Mouse (Mus musculus) T-helper 2 cell (primary cell): ENCODE measurements around the gene Ctla4.

Experiments
- in situ Hi-C: fragments of 300-600 bp; cut with MboI, MseI; formaldehyde crosslinking; loops from one replicate; pipeline ENCODE4 v1.15.1; 2025; ENCODE audit warnings: high pct_unique_total_duplicates

The Ctla4 gene

GRCm38 (mm10) chr1:60863701-60864100 lies 23.1 kb upstream of the Ctla4 start:
- in situ Hi-C loops: loop anchor here (10.0 to 25.0 kb wide), 2 partner anchors 326 to 699 kb away; no protein-coding TSS in a partner anchor

DNA sequence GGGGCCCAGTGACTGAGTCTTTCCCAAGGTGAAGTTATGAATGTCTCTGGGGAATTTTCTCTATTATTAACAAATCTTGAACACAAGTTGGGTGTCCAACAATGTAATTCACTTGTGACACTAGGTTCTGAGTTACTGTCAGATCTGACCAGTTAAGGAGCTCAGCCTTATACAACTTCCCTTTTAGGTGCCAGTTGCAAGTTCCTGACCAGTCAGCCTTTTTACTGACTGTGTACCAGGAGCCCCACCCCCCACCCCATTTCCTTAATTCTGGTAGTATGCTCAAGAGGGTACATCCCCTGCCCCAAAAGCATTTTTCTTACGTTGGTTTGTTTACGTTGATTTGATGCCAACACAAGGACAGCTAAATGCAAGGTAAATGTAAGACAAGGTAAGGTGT lies 21.6 kb upstream of the Ctla4 start:
- in situ Hi-C loops: loop anchor here (5.0 to 25.0 kb wide), 3 partner anchors 92 to 700 kb away; no protein-coding TSS in a partner anchor

GRCm38 (mm10) chr1:60866043-60866442 lies 20.8 kb upstream of the Ctla4 start:
- in situ Hi-C loops: loop anchor here (5.0 to 25.0 kb wide), 3 partner anchors 91 to 701 kb away; no protein-coding TSS in a partner anchor

DNA sequence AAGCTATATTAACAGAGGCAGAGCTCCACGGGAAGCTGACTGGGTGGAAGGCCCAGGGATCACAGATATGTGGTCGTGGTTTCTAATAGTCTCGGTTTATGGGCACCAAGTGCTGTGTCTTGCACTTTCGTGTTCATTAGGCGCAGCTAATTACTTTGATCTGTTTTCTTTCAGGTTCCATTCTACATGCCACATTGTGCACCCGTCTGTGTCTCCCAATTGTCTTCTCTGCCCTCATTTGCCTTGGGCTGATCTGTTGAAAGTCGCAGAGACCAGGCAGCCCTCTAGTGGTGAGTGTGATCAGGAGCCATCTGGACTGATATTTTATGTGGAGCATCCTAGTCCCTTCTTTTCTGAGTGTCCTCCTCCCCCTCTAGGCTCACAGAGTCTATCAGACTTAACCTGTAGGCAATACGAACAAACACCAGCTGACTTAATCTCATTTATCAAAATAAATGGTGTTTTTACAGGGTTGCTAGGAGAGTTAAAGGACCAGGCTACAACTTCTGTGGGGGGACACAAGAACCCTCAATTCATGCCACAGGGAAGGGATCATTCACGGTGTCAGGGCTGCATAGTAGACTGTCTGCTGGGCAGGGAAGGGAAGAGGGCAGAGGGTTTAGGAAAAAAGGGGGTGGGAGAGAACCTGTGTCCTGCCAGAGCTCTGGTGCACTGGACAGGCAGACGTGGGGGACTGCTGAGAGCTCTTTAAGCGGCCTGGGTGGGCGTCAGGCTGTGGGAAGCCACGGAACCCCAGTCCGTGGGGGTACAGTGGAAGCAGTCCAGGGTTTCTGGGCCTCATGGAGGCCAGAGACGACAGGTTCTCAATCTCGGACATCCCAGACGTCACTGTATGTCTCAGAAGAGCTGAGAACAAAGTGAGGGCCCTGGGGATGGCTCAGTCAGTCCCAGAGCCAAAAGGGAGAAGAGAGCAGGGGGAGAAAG lies 18.2 kb upstream of the Ctla4 start:
- in situ Hi-C loops: loop anchor here (5.0 to 25.0 kb wide), 3 partner anchors 89 to 704 kb away; no protein-coding TSS in a partner anchor

DNA sequence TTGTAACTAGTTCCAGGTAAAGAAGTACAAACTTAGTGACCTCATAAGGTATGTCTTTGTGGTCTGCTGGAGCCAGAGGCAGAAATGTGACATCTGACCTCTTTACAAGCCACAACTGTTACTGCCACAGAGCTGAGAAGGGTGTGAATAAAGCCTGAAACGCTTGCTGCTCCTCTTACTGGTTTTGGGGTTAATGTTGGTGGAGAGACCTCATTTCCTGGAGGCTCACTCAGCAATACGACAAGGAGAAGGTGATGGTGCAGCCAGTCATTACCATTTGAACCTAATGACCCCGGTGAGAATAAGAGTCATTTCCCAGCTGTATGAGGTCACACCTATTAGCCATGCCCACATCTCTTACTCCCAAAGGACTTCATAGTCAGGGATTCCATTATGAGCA lies 11.5 kb upstream of the Ctla4 start:
- in situ Hi-C loops: no loop called here

GRCm38 (mm10) chr1:60880116-60880867 lies 6.5 kb upstream of the Ctla4 start:
- in situ Hi-C loops: no loop called here

- in situ Hi-C loops: no loop called here
These were observed 4.0 kb upstream of the Ctla4 start for GRCm38 (mm10) chr1:60882792-60883191.

DNA sequence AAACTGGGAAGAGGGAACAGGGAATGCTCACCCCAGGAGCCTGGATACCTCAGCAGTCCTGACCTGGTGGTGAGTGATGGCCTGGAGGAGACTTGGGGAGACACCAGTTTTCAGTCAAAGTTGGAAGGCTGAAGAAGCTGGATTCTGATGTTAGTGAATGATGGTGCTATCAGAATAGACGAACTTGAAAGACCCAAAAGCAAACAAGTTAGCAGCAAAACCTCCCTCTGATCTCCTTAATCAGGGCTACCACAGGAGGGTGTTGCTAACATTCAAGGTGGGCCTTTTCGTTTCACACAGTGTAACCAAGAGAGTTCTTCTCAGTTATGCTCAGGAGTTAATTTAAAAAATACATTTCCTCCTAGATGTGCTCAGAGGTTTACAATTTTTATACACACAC lies 3.5 kb upstream of the Ctla4 start:
- in situ Hi-C loops: no loop called here

DNA sequence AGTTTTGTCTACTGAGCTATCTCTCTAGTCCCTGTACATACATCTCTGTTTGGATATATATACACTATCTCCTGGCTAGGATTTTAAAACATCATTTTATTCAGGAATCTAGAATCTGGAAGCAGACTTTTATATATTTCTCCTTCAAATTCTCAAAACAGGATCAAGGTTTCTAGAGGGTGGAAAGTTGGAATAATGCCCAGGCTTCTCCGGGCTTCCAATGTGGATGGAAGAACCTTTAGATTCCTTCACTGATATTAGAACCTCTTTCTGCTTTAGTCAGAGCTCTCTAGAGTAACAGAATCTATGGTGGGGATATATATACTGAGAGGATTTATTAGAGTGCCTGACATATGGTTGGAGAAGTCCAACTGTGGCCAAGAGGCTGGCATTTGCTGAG lies 2.2 kb upstream of the Ctla4 start:
- in situ Hi-C loops: no loop called here

GRCm38 (mm10) chr1:60898127-60898932 lies 11.5 kb downstream of the Ctla4 start:
- in situ Hi-C loops: loop anchor here (5.0 kb wide), 1 partner anchor 39 kb away; no protein-coding TSS in a partner anchor

DNA sequence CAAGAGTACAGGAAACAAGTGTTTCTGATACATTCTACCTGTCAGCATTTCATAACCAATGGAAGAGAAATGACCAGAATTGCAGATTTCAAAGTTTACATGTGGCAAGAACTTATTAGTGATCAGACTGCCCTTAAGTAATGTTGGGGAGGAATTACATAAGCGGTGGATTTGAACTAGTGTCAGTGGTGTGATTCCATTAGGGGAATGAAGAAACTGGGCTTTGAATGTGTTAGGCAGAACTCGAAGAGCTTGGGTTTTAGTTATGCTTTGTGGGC lies 12.1 kb downstream of the Ctla4 start:
- in situ Hi-C loops: loop anchor here (5.0 kb wide), 1 partner anchor 38 kb away; no protein-coding TSS in a partner anchor

GRCm38 (mm10) chr1:60899244-60899643 lies 12.4 kb downstream of the Ctla4 start:
- in situ Hi-C loops: loop anchor here (5.0 kb wide), 1 partner anchor 38 kb away; no protein-coding TSS in a partner anchor

- in situ Hi-C loops: loop anchor here (5.0 kb wide), 1 partner anchor 145 kb away; no protein-coding TSS in a partner anchor
These were observed 15.7 kb downstream of the Ctla4 start for GRCm38 (mm10) chr1:60902547-60902946.

- in situ Hi-C loops: loop anchor here (5.0 kb wide), 1 partner anchor 146 kb away; no protein-coding TSS in a partner anchor
These were observed 16.3 kb downstream of the Ctla4 start for GRCm38 (mm10) chr1:60903126-60903525.

DNA sequence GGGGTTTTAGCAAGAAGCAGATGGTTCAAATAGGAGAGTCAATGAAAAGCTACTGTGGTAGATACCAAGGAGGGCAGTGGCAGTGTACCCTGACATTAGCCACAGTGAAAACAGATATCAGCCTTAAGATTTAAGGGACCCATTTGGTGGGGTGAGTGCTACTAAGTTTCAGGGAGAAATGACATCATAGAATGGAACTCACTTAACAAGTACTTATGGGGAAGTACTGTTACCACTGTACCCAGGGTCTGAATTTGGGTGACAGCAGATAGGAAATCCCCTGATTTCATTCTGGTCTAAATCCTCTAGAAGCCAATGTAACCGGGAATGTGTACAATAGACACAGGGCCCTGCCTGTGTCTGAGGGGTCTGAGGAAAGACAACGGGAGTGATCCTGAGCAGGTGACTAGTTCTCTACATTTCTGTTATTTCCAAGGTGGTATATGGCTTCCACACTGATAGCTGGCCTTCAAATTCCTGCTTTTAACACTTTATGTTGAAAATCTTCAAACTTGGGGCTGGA lies 17.7 kb downstream of the Ctla4 start:
- in situ Hi-C loops: loop anchor here (5.0 kb wide), 1 partner anchor 147 kb away; no protein-coding TSS in a partner anchor

DNA sequence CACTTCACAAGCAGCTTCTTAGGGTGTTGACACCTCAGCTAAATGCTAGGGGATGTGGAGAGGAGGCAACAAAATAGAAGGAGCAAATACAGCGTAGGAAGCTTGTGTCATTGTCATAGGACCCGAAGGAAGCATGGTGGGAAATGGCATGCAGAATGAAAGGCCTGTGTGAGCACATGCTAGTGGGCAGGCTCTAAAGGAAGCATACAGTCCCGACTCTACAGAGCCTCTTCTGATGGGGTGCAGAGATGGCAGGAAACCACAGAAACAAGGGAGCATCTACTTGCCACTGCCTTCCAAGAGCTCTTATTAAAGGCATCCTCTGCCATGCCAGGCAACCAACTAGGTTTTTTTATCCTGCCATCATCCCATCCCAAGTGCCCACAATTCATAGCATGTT lies 20.7 kb downstream of the Ctla4 start:
- in situ Hi-C loops: no loop called here

- in situ Hi-C loops: no loop called here
These were observed 22.0 kb downstream of the Ctla4 start for GRCm38 (mm10) chr1:60908751-60909161.

- in situ Hi-C loops: no loop called here
These were observed 22.9 kb downstream of the Ctla4 start for GRCm38 (mm10) chr1:60909746-60910145.

GRCm38 (mm10) chr1:60910796-60911195 lies 24.0 kb downstream of the Ctla4 start:
- in situ Hi-C loops: no loop called here

DNA sequence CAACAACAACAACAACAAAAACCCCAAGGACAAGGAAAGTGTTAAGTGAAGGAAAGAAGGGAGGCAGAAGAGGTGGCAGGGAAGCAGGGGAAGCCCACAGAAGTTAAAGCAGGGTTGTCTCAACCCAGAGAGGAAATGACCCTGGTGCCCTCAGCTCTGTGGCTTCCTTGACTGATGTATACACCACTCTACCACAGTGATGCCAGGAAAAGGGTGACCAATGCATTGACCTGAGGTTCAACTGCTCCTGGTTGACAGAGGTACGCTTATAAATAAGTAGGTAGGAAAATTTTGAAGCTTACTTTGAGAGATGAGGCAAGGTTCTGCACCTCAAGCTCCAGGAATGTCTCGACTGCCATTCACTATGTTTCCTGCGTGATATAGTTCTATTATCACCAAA lies 24.8 kb downstream of the Ctla4 start:
- in situ Hi-C loops: no loop called here

DNA sequence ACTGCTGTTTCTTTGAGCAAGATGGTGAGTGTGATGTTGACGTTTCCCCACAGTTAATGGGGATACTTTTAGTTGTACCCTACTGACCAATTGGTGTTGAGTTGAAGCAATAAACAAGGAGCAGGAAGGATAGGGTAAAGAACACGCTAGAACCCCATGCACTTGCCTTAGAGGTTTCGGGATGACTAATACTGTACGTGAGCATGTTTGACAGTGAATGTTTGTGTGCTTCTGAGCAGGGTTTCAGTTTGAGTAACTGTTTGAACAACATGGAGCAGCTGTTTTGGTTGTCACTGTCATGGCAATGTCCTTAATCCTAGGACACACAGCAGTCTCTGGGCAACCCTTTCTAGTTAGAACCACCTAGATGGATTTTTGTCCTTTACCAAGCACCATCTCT lies 26.5 kb downstream of the Ctla4 start:
- in situ Hi-C loops: no loop called here
